Mouse (Mus musculus): ENCODE measurements around the gene Pik3ca. TPM values are rescaled to one million over a fixed set of nuclear protein-coding genes. Genes with fewer than 3 reads are reported as not detected.

Gene Pik3ca
- polyA plus RNA-seq, 1 experiment from 2014 or later = 6.6 TPM

- no peaks in the 10 kb centered on the region for H3K9me3 ChIP-seq (replicated peaks)
- no peak for DNase-seq (ENCODE audit: low spot score)
- 0 out of 2 replicates have a peak overlapping the region, but pooled peaks have one; percentile 9 for H3K27ac ChIP-seq (replicated peaks)
- peaks cover 9% of the 10 kb centered on the region for H3K4me1 ChIP-seq
- 80% methylated on average over 14 of the region's 14 CpGs for WGBS
- no peak overlapping the region for H3K4me3 ChIP-seq
- no peaks in the 10 kb centered on the region for H3K27me3 ChIP-seq (ENCODE audit: low read depth, poor library complexity, severe bottlenecking)
- no peaks in the 10 kb centered on the region for H3K36me3 ChIP-seq
Measured at GRCm38 (mm10) chr3:32472191-32472900, 74.9 kb downstream of the Pik3ca start.

GRCm38 (mm10) chr3:32473184-32473583, 75.7 kb downstream of the Pik3ca start:
- no peaks in the 10 kb centered on the region for H3K36me3 ChIP-seq
- no peak for DNase-seq (ENCODE audit: low spot score)
- H3K9me3 ChIP-seq (replicated peaks) = no peaks in the 10 kb centered on the region
- H3K4me1 ChIP-seq = peaks cover 9% of the 10 kb centered on the region
- no peaks in the 10 kb centered on the region for H3K27me3 ChIP-seq (ENCODE audit: low read depth, poor library complexity, severe bottlenecking)
- H3K4me3 ChIP-seq = no peak overlapping the region
- WGBS = 90% methylated on average over 10 of the region's 10 CpGs
- H3K27ac ChIP-seq (replicated peaks) = no peak overlapping the region

- Histone ChIP-seq H3K36me3 (no peaks in the 10 kb centered on the region), H3K4me1 (no peaks in the 10 kb centered on the region), H3K27me3 (ENCODE audit: low read depth, poor library complexity, severe bottlenecking) (no peaks in the 10 kb centered on the region), H3K27ac (replicated peaks) (no peak overlapping the region), H3K9me3 (replicated peaks) (no peaks in the 10 kb centered on the region), H3K4me3 (no peak overlapping the region)
- no peak for DNase-seq (ENCODE audit: low spot score)
- 91% methylated on average over 7 of the region's 7 CpGs for WGBS
Measured at GRCm38 (mm10) chr3:32479961-32480360, 82.5 kb downstream of the Pik3ca start.

GRCm38 (mm10) chr3:32483035-32483434, 85.6 kb downstream of the Pik3ca start:
- Histone ChIP-seq H3K27ac (replicated peaks) (no peak overlapping the region), H3K36me3 (no peaks in the 10 kb centered on the region), H3K4me3 (no peak overlapping the region), H3K9me3 (replicated peaks) (no peaks in the 10 kb centered on the region), H3K27me3 (ENCODE audit: low read depth, poor library complexity, severe bottlenecking) (no peaks in the 10 kb centered on the region), H3K4me1 (no peaks in the 10 kb centered on the region)
- WGBS = 86% methylated on average over 3 of the region's 3 CpGs
- no peak for DNase-seq (ENCODE audit: low spot score)

GRCm38 (mm10) chr3:32486543-32486942, 89.1 kb downstream of the Pik3ca start:
- Histone ChIP-seq H3K27ac (replicated peaks) (no peak overlapping the region), H3K4me3 (no peak overlapping the region), H3K36me3 (no peaks in the 10 kb centered on the region), H3K4me1 (no peaks in the 10 kb centered on the region), H3K9me3 (replicated peaks) (no peaks in the 10 kb centered on the region), H3K27me3 (ENCODE audit: low read depth, poor library complexity, severe bottlenecking) (no peaks in the 10 kb centered on the region)
- DNase-seq (ENCODE audit: low spot score) = no peak
- 91% methylated on average over 4 of the region's 4 CpGs for WGBS

- Histone ChIP-seq H3K4me3 (no peak overlapping the region), H3K27me3 (ENCODE audit: low read depth, poor library complexity, severe bottlenecking) (no peaks in the 10 kb centered on the region), H3K9me3 (replicated peaks) (no peaks in the 10 kb centered on the region), H3K4me1 (no peaks in the 10 kb centered on the region), H3K27ac (replicated peaks) (no peak overlapping the region), H3K36me3 (no peaks in the 10 kb centered on the region)
- 88% methylated on average over 6 of the region's 6 CpGs for WGBS
- DNase-seq (ENCODE audit: low spot score) = no peak
Measured at GRCm38 (mm10) chr3:32488172-32488571, 90.7 kb downstream of the Pik3ca start.

- DNase-seq (ENCODE audit: low spot score) = no peak
- no peaks in the 10 kb centered on the region for H3K9me3 ChIP-seq (replicated peaks)
- no peak overlapping the region for H3K27ac ChIP-seq (replicated peaks)
- no peaks in the 10 kb centered on the region for H3K36me3 ChIP-seq
- 87% methylated on average over 15 of the region's 15 CpGs for WGBS
- no peaks in the 10 kb centered on the region for H3K27me3 ChIP-seq (ENCODE audit: low read depth, poor library complexity, severe bottlenecking)
- H3K4me1 ChIP-seq = peaks cover 9% of the 10 kb centered on the region
- no peak overlapping the region for H3K4me3 ChIP-seq
Measured at GRCm38 (mm10) chr3:32490076-32490927, 92.8 kb downstream of the Pik3ca start.

GRCm38 (mm10) chr3:32490928-32491315, 93.5 kb downstream of the Pik3ca start:
- Histone ChIP-seq H3K36me3 (no peaks in the 10 kb centered on the region), H3K27ac (replicated peaks) (no peak overlapping the region), H3K4me1 (peaks cover 15% of the 10 kb centered on the region), H3K27me3 (ENCODE audit: low read depth, poor library complexity, severe bottlenecking) (no peaks in the 10 kb centered on the region), H3K4me3 (no peak overlapping the region), H3K9me3 (replicated peaks) (no peaks in the 10 kb centered on the region)
- no peak for DNase-seq (ENCODE audit: low spot score)

GRCm38 (mm10) chr3:32492097-32493090, 94.9 kb downstream of the Pik3ca start, which contains the start of gene Kcnmb3:
Kcnmb3 (minus strand) TSS chr3:32492231.
- Histone ChIP-seq H3K4me1 (peaks cover 25% of the 10 kb centered on the region), H3K27me3 (ENCODE audit: low read depth, poor library complexity, severe bottlenecking) (no peaks in the 10 kb centered on the region), H3K9me3 (replicated peaks) (no peaks in the 10 kb centered on the region), H3K4me3 (no peak within 1 kb of the TSS), H3K36me3 (no peaks in the 10 kb centered on the region), H3K27ac (replicated peaks) (no peak within 1 kb of the TSS)
- 78% methylated on average over 11 of the region's 11 CpGs for WGBS
- no peak for DNase-seq (ENCODE audit: low spot score)

- Histone ChIP-seq H3K4me3 (no peak overlapping the region), H3K4me1 (peaks cover 25% of the 10 kb centered on the region), H3K9me3 (replicated peaks) (no peaks in the 10 kb centered on the region), H3K27ac (replicated peaks) (no peak overlapping the region), H3K27me3 (ENCODE audit: low read depth, poor library complexity, severe bottlenecking) (no peaks in the 10 kb centered on the region), H3K36me3 (no peaks in the 10 kb centered on the region)
- 84% methylated on average over 8 of the region's 8 CpGs for WGBS
- no peak for DNase-seq (ENCODE audit: low spot score)
Measured at GRCm38 (mm10) chr3:32494387-32495087, 97.1 kb downstream of the Pik3ca start.

GRCm38 (mm10) chr3:32495088-32495770, 97.8 kb downstream of the Pik3ca start:
- Histone ChIP-seq H3K27ac (replicated peaks) (peak overlapping the region; percentile 76), H3K9me3 (replicated peaks) (no peaks in the 10 kb centered on the region), H3K27me3 (ENCODE audit: low read depth, poor library complexity, severe bottlenecking) (no peaks in the 10 kb centered on the region), H3K4me3 (no peak overlapping the region), H3K4me1 (peaks cover 25% of the 10 kb centered on the region), H3K36me3 (no peaks in the 10 kb centered on the region)
- no peak for DNase-seq (ENCODE audit: low spot score)
- WGBS = 54% methylated on average over 8 of the region's 8 CpGs

Data from midbrain, embryonic 10.5 days (tissue).